Mouse (Mus musculus) limb, embryonic 14.5 days (tissue): Measurements from ENCODE around the gene Vwce. TPM values are rescaled to one million over a fixed set of nuclear protein-coding genes. Genes with fewer than 3 reads are reported as not detected.

Experiments
- ATAC-seq: fragments of 200-750 bp; cut with Nextera tagmentation; 2 replicates; pipeline ENCODE4 v1.8.0; 2017; ENCODE audit warnings: low read depth, moderate number of reproducible peaks, moderate TSS enrichment; ENCODE audit not compliant: low FRiP score
- DNase-seq: peaks from one replicate; pipeline ENCODE4 v3.0.0-alpha.2; 2015; ENCODE audit warnings: low spot score
- H3K27ac ChIP-seq: fragments of 300-500 bp; sonication (generic); replicated peaks from 2 replicates; pipeline ENCODE4 v1.5.1; 2014; ENCODE audit warnings: low read depth, mild to moderate bottlenecking, low read length, moderate library complexity, mixed read lengths
- H3K27me3 ChIP-seq: fragments of 300-500 bp; sonication (generic); 2 replicates; pipeline ENCODE4 v1.6.1; 2014; ENCODE audit warnings: low read length, mixed read lengths; ENCODE audit not compliant: control insufficient read depth, insufficient read depth
- H3K36me3 ChIP-seq: fragments of 300-500 bp; sonication (generic); 2 replicates; pipeline ENCODE4 v1.6.1; 2014; ENCODE audit warnings: mild to moderate bottlenecking, low read length, moderate library complexity, mixed read lengths; ENCODE audit not compliant: control insufficient read depth, insufficient read depth
- H3K4me1 ChIP-seq: fragments of 300-500 bp; sonication (generic); 2 replicates; pipeline ENCODE4 v1.6.1; 2014; ENCODE audit warnings: antibody characterized with exemption, low read length, mixed read lengths; ENCODE audit not compliant: control insufficient read depth, insufficient read depth
- H3K4me2 ChIP-seq: fragments of 300-500 bp; sonication (generic); replicated peaks from 2 replicates; pipeline ENCODE4 v1.6.1; 2014; ENCODE audit warnings: low read depth, mild to moderate bottlenecking, low read length, moderate library complexity; ENCODE audit not compliant: severe bottlenecking
- H3K4me3 ChIP-seq: fragments of 300-500 bp; sonication (generic); replicated peaks from 2 replicates; pipeline ENCODE4 v1.5.1; 2014; ENCODE audit warnings: low read length
- H3K9ac ChIP-seq: fragments of 300-500 bp; sonication (generic); 2 replicates; pipeline ENCODE4 v1.6.1; 2014; ENCODE audit warnings: mild to moderate bottlenecking, low read depth, low read length, moderate library complexity; ENCODE audit not compliant: severe bottlenecking
- H3K9me3 ChIP-seq: fragments of 300-500 bp; sonication (generic); 2 replicates; pipeline ENCODE4 v1.6.1; 2016; ENCODE audit warnings: low read length; ENCODE audit not compliant: control insufficient read depth
- POLR2A ChIP-seq: fragments of 200-500 bp; IDR thresholded peaks from 2 replicates; pipeline ENCODE4 v1.8.0; 2012; ENCODE audit warnings: inconsistent platforms, mild to moderate bottlenecking, moderate library complexity, borderline replicate concordance; ENCODE audit not compliant: insufficient read depth, insufficient read length; ENCODE audit errors: extremely low read depth
- WGBS: fragments of 180-500 bp; shearing (Covaris S2); extraction: QIAGEN DNeasy Blood & Tissue Kit; methylation state at CpG from one replicate; pipeline ENCODE4 v1.1.7; 2014; 5-methylcytosine and 5-hydroxymethylcytosine counted together
- polyA plus RNA-seq, 2 experiments: library from polyadenylated mRNA; depleted of rRNA in 1 of 2; stranded (reverse) in 1 of 2; unstranded in 1 of 2; fragments of >200 nt; fragmentation: Nextera tagmentation in 1 of 2; extraction: Ambion mirVana in 1 of 2; gene quantifications; 2 replicates each; pipeline versions ENCODE4 v1.2.1 to v1.2.3; 2012 to 2014

Vwce gene
- polyA plus RNA-seq (2012; rRNA removed) (7.0 and 10.2 TPM in 2 replicates), polyA plus RNA-seq (2014; fragmentation: Nextera tagmentation; extraction: Ambion mirVana) (3.2 TPM in 2 replicates)

DNA sequence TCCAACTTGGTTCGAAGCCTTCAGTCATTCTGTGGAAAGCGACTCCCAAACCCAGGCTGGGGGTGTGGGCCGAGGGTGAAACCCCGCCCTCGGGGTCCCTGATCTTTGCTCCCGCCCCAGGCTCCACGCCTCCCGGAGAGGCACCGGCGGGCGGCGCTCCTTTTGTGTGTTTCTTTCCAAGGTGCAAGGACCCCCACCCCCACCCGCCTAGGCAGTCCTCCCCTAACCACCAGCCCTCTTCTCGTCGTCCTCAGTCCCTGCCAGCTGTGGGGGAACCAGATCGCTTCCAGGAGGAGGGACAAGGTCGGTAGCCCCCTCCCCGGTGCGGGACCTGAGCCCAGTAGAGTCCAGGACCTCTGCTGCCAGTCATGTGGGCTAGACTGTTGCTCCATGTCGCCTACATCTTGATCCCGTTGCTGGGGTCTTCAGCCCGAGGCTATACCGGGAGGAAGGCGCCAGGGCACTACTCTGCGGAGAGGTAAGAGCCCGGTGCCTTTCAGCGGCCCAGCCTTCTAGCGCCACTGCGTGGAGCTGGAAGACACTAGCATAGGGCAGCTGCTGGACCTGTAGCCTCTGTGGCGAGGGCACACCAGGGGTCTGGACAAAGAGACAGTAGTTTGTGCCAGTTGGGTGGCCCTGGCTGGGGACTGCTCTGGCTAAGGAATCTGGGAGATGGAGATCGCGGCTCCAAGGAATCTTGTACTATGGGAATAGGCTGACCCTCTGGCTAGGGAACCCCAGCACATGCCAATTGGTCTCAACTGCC is at the start of gene Vwce:
Gene Vwce, plus strand, starts transcription at position 108 of the 766 bp plus-strand sequence.
- Histone ChIP-seq H3K27ac (peak within 1 kb of the TSS; percentile 15), H3K9ac (peak within 1 kb of the TSS; percentile 66), H3K27me3 (no peaks in the 10 kb centered on the region), H3K36me3 (peaks cover 22% of the 10 kb centered on the region), H3K9me3 (no peaks in the 10 kb centered on the region), H3K4me2 (peak within 1 kb of the TSS; percentile 85), H3K4me1 (peaks cover 11% of the 10 kb centered on the region), H3K4me3 (peak within 1 kb of the TSS; percentile 44)
- DNase-seq: peak; percentile 32
- peak; percentile 79 for ATAC-seq
- 2% methylated on average over 32 of the region's 32 CpGs for WGBS
- no peak for TF ChIP-seq POLR2A

DNA sequence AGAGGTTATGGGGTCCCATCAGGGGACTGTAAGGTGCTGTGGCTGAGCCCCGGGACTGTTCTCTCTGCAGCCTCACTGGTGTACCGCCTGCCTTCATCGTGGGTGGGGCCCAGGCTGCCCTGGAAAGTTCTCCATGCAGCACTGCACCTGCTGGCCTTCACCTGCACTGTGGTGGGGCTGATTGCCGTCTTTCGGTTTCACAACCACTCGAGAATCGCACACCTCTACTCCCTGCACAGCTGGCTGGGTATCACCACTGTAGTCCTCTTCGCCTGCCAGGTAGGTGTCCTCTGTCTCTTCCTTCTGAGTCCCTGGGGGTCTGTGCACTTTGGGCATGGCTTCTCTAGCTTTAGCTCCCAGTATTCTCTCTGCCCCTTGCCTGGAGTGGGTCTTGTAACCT is 48.9 kb upstream of the Vwce start:
- DNase-seq: no peak
- Histone ChIP-seq H3K9me3 (no peaks in the 10 kb centered on the region), H3K4me3 (no peak overlapping the region), H3K4me2 (no peak overlapping the region), H3K27ac (no peak overlapping the region), H3K4me1 (no peaks in the 10 kb centered on the region), H3K9ac (no peak overlapping the region), H3K36me3 (peaks cover 37% of the 10 kb centered on the region; the same call in 1 of the 2 replicates), H3K27me3 (no peaks in the 10 kb centered on the region)
- TF ChIP-seq POLR2A: no peak
- WGBS: 84% methylated on average over 8 of the region's 8 CpGs
- no peak for ATAC-seq

DNA sequence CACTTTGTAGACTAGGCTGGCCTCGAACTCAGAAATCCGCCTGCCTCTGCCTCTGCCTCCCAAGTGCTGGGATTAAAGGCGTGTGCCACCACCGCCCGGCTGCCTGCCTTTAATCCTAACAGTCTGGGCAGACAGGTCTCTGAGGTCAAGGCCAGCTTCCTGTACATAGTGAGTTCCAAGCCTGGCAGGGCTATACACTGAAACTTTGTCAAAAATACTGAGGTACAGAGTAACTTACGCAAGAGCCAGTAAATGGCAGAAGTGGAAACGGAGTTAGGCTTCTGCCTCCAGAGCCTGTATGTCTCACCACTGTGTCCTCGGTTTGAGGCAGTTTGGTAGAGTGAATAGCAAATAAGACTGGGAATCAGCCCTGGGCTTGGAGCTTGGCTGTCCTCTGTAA is 46.8 kb upstream of the Vwce start:
- Histone ChIP-seq H3K9me3 (no peaks in the 10 kb centered on the region), H3K36me3 (peaks cover 37% of the 10 kb centered on the region; the same call in 1 of the 2 replicates), H3K4me2 (no peak overlapping the region), H3K4me3 (no peak overlapping the region), H3K27me3 (no peaks in the 10 kb centered on the region), H3K27ac (no peak overlapping the region), H3K9ac (no peak overlapping the region), H3K4me1 (no peaks in the 10 kb centered on the region)
- 92% methylated on average over 8 of the region's 8 CpGs for WGBS
- no peak for TF ChIP-seq POLR2A
- no peak for ATAC-seq
- no peak for DNase-seq

DNA sequence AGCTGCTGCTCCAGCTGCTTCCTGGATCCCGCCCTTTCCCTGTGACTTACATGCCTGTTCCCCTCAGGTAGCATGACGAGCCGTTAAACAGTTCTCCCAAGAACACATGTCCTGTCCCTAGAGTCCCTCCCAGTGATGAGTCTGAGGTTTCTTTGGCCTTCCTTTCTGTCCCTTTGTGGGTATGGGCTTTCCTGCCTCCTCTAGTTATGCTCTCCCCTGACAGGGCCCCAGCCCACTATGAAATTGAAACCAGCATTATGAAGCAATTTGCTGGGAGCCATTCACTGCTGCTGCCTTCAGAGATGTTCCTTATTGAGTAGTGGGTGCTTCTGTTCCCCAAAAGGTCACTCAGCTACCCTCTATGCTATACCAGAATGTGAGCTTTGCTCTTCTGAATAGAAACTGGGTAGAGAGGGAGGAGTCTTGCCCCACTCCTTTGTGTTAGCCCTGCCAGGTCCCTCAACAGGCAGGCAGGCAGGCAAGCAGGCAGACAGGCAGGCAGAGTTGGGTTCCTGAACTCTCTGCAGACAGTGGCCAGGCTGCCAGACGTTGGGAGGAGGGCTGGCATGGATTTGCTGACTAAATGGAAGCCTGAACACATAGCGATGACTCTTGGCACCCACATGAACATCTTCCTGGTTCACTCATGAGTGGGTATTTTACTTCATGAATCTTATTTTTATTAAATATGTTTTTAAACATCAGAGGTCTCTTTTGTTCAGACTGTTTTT is 44.7 kb upstream of the Vwce start:
- H3K4me2 ChIP-seq: no peak overlapping the region
- no peak for TF ChIP-seq POLR2A
- H3K4me1 ChIP-seq: no peaks in the 10 kb centered on the region
- H3K4me3 ChIP-seq: no peak overlapping the region
- ATAC-seq (no peak), DNase-seq (no peak)
- H3K27me3 ChIP-seq: no peaks in the 10 kb centered on the region
- H3K27ac ChIP-seq: 0 out of 2 replicates have a peak overlapping the region, but pooled peaks have one; percentile 19
- 65% methylated on average over 5 of the region's 5 CpGs for WGBS
- 0 out of 2 replicates have a peak overlapping the region, but pooled peaks have one; percentile 21 for H3K9ac ChIP-seq
- peaks cover 35% of the 10 kb centered on the region for H3K36me3 ChIP-seq
- no peaks in the 10 kb centered on the region for H3K9me3 ChIP-seq

DNA sequence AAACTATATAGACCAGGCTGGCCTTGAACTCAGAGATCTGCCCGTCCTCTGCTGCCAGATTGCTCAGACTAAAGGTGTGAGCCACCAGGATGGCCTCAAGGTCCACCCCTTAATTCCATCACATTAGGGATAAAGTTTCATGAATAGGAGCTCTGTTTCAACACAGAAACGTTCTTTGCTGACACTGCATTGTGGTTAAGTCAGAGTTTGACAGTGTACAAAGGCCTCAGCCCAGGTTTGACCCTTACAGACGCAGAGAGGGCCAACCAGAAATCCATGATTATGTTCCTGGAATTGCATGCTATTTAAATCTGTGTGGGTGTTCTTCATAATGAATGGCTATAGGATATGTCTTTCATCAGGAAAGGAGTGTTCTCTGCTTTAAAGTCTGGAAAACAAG is 43.7 kb upstream of the Vwce start:
- H3K9me3 ChIP-seq: no peaks in the 10 kb centered on the region
- DNase-seq (no peak), ATAC-seq (no peak)
- 69% methylated on average over 3 of the region's 3 CpGs for WGBS
- no peak overlapping the region for H3K27ac ChIP-seq
- peaks cover 39% of the 10 kb centered on the region for H3K36me3 ChIP-seq
- H3K9ac ChIP-seq: no peak overlapping the region
- H3K27me3 ChIP-seq: no peaks in the 10 kb centered on the region
- H3K4me2 ChIP-seq: no peak overlapping the region
- no peak overlapping the region for H3K4me3 ChIP-seq
- no peaks in the 10 kb centered on the region for H3K4me1 ChIP-seq
- no peak for TF ChIP-seq POLR2A
